Mouse (Mus musculus) retina, embryonic 14.5 days (tissue): ENCODE results near the gene Npr3.
"Not testable (repeated sequence)": the region's sequence is repeated elsewhere in the genome, so short reads cannot be mapped to it uniquely, and the experiment has no call there.

Experiments used
- DNase-seq: peaks from one replicate; pipeline ENCODE4 v3.0.0-alpha.2; 2015; ENCODE audit warnings: low spot score

The Npr3 gene

GRCm38 (mm10) chr15:11882508-11883205, 24.4 kb downstream of the Npr3 start:
- DNase-seq = no peak

- DNase-seq = no peak
Observed at GRCm38 (mm10) chr15:11881822-11882221, 25.3 kb downstream of the Npr3 start.

- no peak for DNase-seq
Observed at GRCm38 (mm10) chr15:11878334-11878733, 28.8 kb downstream of the Npr3 start.

- DNase-seq = no peak
Observed at GRCm38 (mm10) chr15:11877273-11877672, 29.8 kb downstream of the Npr3 start.

- no peak for DNase-seq
Observed at GRCm38 (mm10) chr15:11866918-11867317, 40.2 kb downstream of the Npr3 start.

- DNase-seq = no peak
Observed at GRCm38 (mm10) chr15:11863540-11863818, 43.6 kb downstream of the Npr3 start.

- no peak for DNase-seq
Observed at GRCm38 (mm10) chr15:11862785-11863539, 44.1 kb downstream of the Npr3 start.

- DNase-seq = no peak
Observed at GRCm38 (mm10) chr15:11862253-11862652, 44.8 kb downstream of the Npr3 start.

- DNase-seq = no peak
Observed at GRCm38 (mm10) chr15:11860259-11860658, 46.8 kb downstream of the Npr3 start.

GRCm38 (mm10) chr15:11859829-11860228, 47.3 kb downstream of the Npr3 start:
- no peak for DNase-seq

GRCm38 (mm10) chr15:11858411-11858810, 48.7 kb downstream of the Npr3 start:
- no peak for DNase-seq

GRCm38 (mm10) chr15:11845204-11846062, 61.7 kb downstream of the Npr3 start:
- DNase-seq = peak; percentile 19

GRCm38 (mm10) chr15:11844115-11844514, 63.0 kb downstream of the Npr3 start:
- no peak for DNase-seq

- DNase-seq = no peak
Observed at GRCm38 (mm10) chr15:11841828-11842227, 65.3 kb downstream of the Npr3 start.

- DNase-seq = no peak
Observed at GRCm38 (mm10) chr15:11835913-11836312, 71.2 kb downstream of the Npr3 start.

GRCm38 (mm10) chr15:11822347-11822746, 84.7 kb downstream of the Npr3 start:
- DNase-seq = not testable (repeated sequence)

GRCm38 (mm10) chr15:11815551-11815950, 91.5 kb downstream of the Npr3 start:
- no peak for DNase-seq

- DNase-seq = no peak
Observed at GRCm38 (mm10) chr15:11803576-11803975, 103.5 kb downstream of the Npr3 start.

- DNase-seq = peak; percentile 53
Observed at GRCm38 (mm10) chr15:11801863-11802722, 105.0 kb downstream of the Npr3 start.

- peak; percentile 36 for DNase-seq
Observed at GRCm38 (mm10) chr15:11794632-11795031, 112.5 kb downstream of the Npr3 start.
